Mouse (Mus musculus) heart, embryonic 11.5 days (tissue): ENCODE results near the gene Slc5a5. TPM values are rescaled to one million over a fixed set of nuclear protein-coding genes. Genes with fewer than 3 reads are reported as not detected.
A peak's percentile ranks its signal among the peaks of the same experiment; 100 is the strongest.

Source experiments
- ATAC-seq: fragments of 200-750 bp; cut with Nextera tagmentation; replicated peaks from 2 replicates; pipeline ENCODE4 v1.8.0; 2017; ENCODE audit warnings: moderate library complexity; ENCODE audit not compliant: insufficient number of reproducible peaks, low FRiP score, low TSS enrichment
- H3K27ac ChIP-seq: fragments of 300-500 bp; sonication (generic); 2 replicates; pipeline ENCODE4 v1.5.1; 2014; ENCODE audit warnings: mild to moderate bottlenecking, low read depth, low read length
- H3K27me3 ChIP-seq: fragments of 300-500 bp; sonication (generic); 2 replicates; pipeline ENCODE4 v1.6.1; 2014; ENCODE audit warnings: mild to moderate bottlenecking, low read length, mixed read lengths; ENCODE audit not compliant: control insufficient read depth, insufficient read depth
- H3K36me3 ChIP-seq: fragments of 300-500 bp; sonication (generic); 2 replicates; pipeline ENCODE4 v1.6.1; 2014; ENCODE audit warnings: mild to moderate bottlenecking, low read length, moderate library complexity, mixed read lengths; ENCODE audit not compliant: control insufficient read depth, insufficient read depth
- H3K4me1 ChIP-seq: fragments of 300-500 bp; sonication (generic); 2 replicates; pipeline ENCODE4 v1.6.1; 2014; ENCODE audit warnings: low read length; ENCODE audit not compliant: control insufficient read depth, insufficient read depth
- H3K4me2 ChIP-seq: fragments of 300-500 bp; sonication (generic); 2 replicates; pipeline ENCODE4 v1.6.1; 2014; ENCODE audit warnings: mild to moderate bottlenecking, moderate library complexity
- H3K4me3 ChIP-seq: fragments of 300-500 bp; sonication (generic); 2 replicates; pipeline ENCODE4 v1.5.1; 2014; ENCODE audit warnings: low read depth, low read length
- H3K9ac ChIP-seq: fragments of 300-500 bp; sonication (generic); 2 replicates; pipeline ENCODE4 v1.6.1; 2014; ENCODE audit warnings: mild to moderate bottlenecking, low read depth, low read length, moderate library complexity
- H3K9me3 ChIP-seq: fragments of 300-500 bp; sonication (generic); replicated peaks from 2 replicates; pipeline ENCODE4 v1.6.1; 2016; ENCODE audit warnings: low read length; ENCODE audit not compliant: control insufficient read depth
- WGBS: fragments of 180-500 bp; shearing (Covaris S2); extraction: QIAGEN DNeasy Blood & Tissue Kit; methylation state at CpG from one replicate; pipeline ENCODE4 v1.1.7; 2014; ENCODE audit not compliant: insufficient replicate concordance; 5-methylcytosine and 5-hydroxymethylcytosine counted together
- polyA plus RNA-seq: library from polyadenylated mRNA; unstranded; fragments of >200 nt; fragmentation: Nextera tagmentation; extraction: Ambion mirVana; gene quantifications from 2 replicates; pipeline ENCODE4 v1.2.1, GENCODE M21; 2014

The Slc5a5 gene
- polyA plus RNA-seq, 1 experiment from 2014 or later = 0.06 TPM

DNA sequence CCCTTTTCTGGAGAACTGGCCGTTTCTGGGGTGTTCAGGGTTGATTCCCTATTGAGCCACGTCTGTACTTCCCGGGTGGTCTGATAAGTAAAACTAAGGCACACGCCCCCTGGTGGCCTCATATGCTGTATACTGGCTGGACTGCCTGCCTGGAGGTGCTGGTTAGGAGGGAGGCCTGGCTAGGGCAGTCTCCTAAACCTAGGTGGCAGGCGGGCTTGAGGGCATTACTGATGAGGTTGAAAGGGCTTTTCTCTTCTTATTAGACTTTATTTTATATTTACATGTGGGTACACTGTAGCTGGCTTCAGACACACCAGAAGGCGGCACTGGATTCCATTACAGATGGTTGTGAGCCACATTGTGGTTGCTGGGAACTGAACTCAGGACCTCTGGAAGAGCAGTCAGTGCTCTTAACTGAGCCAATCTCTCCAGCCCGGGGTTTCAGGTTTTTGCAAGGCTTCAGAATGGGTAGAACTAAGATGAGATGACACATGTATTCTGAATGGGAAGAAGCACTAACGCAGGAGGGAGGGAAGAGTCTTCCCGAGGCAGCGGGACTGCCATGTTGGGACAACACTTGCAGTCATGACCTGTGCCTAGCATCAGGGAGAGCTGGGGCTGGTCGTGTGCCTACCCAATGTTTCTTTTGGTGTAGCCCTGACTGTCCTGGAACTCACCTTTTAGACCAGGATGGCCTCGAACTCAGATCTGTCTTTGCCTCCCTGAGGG is 1.3 kb upstream of the Slc5a5 start:
- H3K4me2 ChIP-seq = no peak overlapping the region

DNA sequence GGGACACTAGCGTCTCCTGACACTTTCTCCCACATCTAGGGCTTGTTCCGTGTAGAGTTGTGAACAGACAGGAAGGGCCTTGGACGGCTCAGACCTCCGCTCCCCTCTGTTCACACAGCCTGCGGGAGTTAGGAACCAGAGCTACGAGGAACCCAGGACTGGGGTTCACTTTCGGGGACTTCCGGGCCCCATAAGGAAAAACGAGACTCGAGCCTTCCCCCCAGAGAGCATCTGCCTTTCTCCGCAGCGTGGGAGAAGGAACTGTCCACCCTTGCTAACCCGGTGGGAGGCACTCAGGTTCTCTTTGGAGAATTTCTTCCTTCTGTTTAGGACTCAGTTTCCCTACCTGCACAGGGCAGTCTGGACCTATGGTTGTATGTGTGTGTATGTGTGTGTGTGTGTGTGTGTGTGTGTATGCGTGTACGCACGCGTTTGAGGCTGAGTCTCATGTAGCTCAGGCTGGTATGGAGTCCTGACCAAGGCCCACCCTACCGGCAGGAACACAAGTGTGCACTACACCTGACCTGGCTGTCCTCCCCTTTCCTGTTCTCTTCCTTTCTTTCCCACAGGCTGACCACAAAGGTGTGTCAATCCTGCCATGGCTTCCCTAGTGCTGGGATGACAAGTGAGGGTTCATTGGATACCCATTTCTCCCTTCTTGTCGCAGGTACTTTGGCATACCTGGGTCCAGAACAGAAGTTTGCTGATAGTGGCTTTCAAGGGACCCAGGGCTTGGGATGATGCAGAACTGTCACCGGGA is 519 bp upstream of the Slc5a5 start:
- H3K27me3 ChIP-seq = peaks cover 55% of the 10 kb centered on the region
- 23% methylated on average over 20 of the region's 20 CpGs for WGBS

More for the DNA sequence above, 1.3 kb upstream of the Slc5a5 start:
- no peak overlapping the region for H3K4me3 ChIP-seq
- ATAC-seq = no peak
- no peak overlapping the region for H3K9ac ChIP-seq
- H3K9me3 ChIP-seq = no peaks in the 10 kb centered on the region
- peaks cover 17% of the 10 kb centered on the region for H3K4me1 ChIP-seq
- H3K27ac ChIP-seq = no peak overlapping the region
- peaks cover 18% of the 10 kb centered on the region for H3K36me3 ChIP-seq
- H3K27me3 ChIP-seq = peaks cover 51% of the 10 kb centered on the region
- WGBS = 29% methylated on average over 12 of the region's 12 CpGs

DNA sequence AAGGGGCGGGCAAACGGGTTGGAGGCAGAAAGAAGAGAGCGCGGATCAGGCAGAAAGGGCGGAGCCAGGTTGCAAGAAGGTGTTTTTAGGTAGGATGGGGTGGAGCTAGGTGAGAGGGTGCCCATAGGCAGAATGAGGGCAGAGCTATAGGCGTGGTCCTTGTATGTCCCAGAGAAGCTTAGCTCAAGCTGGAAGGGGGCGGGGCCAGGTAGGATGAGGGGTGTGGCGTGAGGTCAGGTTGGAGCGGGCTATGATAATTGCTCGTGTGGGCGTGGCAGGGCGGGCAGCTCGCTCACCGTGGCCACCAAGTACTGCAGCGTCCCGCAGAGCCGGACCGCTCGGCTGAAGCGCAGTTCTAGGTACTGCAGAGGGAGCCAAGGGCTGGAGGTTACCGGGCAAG is 1.2 kb downstream of the Slc5a5 start:
- Histone ChIP-seq H3K4me1 (peaks cover 16% of the 10 kb centered on the region), H3K27ac (no peak overlapping the region), H3K36me3 (peaks cover 18% of the 10 kb centered on the region), H3K4me2 (peak overlapping the region; percentile 52; the same call in 1 of the 2 replicates), H3K9me3 (no peaks in the 10 kb centered on the region), H3K27me3 (peaks cover 59% of the 10 kb centered on the region), H3K4me3 (no peak overlapping the region), H3K9ac (no peak overlapping the region)
- ATAC-seq = no peak
- 7% methylated on average over 21 of the region's 21 CpGs for WGBS

More for the DNA sequence above, 519 bp upstream of the Slc5a5 start:
- no peak for ATAC-seq
- H3K9ac ChIP-seq = no peak overlapping the region
- peak overlapping the region; percentile 52 for H3K4me2 ChIP-seq
- peaks cover 17% of the 10 kb centered on the region for H3K4me1 ChIP-seq
- no peak overlapping the region for H3K27ac ChIP-seq
- peaks cover 18% of the 10 kb centered on the region for H3K36me3 ChIP-seq
- no peaks in the 10 kb centered on the region for H3K9me3 ChIP-seq
- peak overlapping the region; percentile 31 for H3K4me3 ChIP-seq

DNA sequence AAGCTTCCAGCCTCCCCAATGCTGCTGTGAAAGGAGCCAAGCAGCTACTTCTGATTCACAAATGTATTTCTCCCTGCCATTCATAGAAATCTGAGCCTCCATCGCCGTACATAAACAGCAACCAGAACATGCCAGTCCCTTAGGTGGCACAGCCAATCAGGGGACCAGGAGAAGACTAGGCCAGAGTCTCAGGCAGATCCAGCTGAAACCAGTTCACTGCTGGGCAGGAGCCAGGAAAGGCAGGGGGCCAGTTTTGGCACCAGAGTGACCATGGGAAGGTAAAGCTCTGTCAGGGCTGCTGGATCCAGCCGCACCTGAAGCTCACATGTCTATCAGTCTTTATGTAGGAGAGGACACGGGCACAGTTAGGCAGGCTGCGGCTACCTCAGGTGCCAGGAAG is 1.9 kb downstream of the Slc5a5 start:
- no peak for ATAC-seq
- H3K27me3 ChIP-seq = peaks cover 60% of the 10 kb centered on the region
- WGBS = 93% methylated on average over 5 of the region's 5 CpGs

DNA sequence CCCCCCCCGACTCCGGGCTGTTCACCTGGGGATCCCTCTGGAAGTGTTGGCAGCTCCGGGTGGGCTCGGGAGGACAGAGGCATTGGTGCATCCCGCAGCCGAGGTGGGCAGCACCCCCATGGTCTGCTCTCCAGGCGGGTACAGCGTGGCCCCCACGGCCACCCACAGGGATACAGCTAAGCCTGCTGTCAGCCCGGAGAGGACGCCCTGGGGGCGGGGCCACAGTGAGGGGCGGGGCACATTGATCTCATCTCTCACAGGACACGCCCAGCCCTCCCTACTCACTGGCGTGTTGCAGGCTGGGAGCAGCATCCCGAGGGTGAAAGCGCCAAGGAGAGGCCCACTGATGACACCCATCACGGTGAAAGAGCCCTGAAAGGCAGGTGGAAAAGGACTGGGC is 4.9 kb downstream of the Slc5a5 start:
- no peak overlapping the region for H3K4me2 ChIP-seq
- ATAC-seq = peak; percentile 23; the same call in 1 of the 2 replicates
- 6% methylated on average over 13 of the region's 18 CpGs for WGBS

More for the DNA sequence above, 1.9 kb downstream of the Slc5a5 start:
- H3K9ac ChIP-seq = no peak overlapping the region
- no peak overlapping the region for H3K27ac ChIP-seq
- H3K9me3 ChIP-seq = no peaks in the 10 kb centered on the region
- peaks cover 18% of the 10 kb centered on the region for H3K36me3 ChIP-seq
- peaks cover 12% of the 10 kb centered on the region; the same call in 1 of the 2 replicates for H3K4me1 ChIP-seq
- no peak overlapping the region for H3K4me3 ChIP-seq
- no peak overlapping the region for H3K4me2 ChIP-seq

DNA sequence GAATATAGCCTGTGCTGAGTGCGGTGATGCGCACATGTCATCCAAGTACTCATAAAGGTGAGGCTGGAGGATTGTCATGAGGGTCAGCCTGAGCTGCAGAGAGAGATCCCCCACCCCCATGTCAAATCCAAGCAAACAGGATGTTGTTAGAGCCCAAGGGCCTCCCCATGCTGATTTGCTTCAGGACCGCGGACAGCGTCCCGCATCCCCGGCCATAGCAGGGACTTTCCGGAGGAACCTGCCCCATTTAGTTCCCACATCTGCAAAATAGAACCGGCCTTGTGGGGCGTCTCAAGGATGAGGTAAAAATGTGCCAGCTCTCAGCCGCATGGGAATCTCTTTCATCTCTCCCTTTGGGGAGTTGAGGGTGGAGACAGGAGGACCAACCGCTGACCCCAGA is 6.9 kb downstream of the Slc5a5 start:
- Histone ChIP-seq H3K9me3 (no peaks in the 10 kb centered on the region), H3K9ac (no peak overlapping the region), H3K36me3 (no peaks in the 10 kb centered on the region), H3K4me3 (no peak overlapping the region), H3K4me2 (no peak overlapping the region), H3K4me1 (peaks cover 3% of the 10 kb centered on the region; the same call in 1 of the 2 replicates), H3K27me3 (peaks cover 20% of the 10 kb centered on the region), H3K27ac (no peak overlapping the region)
- no peak for ATAC-seq
- WGBS = 12% methylated on average over 12 of the region's 12 CpGs

More for the DNA sequence above, 4.9 kb downstream of the Slc5a5 start:
- no peak overlapping the region for H3K27ac ChIP-seq
- no peaks in the 10 kb centered on the region for H3K9me3 ChIP-seq
- no peak overlapping the region for H3K9ac ChIP-seq
- peaks cover 41% of the 10 kb centered on the region for H3K27me3 ChIP-seq
- H3K4me1 ChIP-seq = peaks cover 6% of the 10 kb centered on the region; the same call in 1 of the 2 replicates
- no peak overlapping the region for H3K4me3 ChIP-seq
- no peaks in the 10 kb centered on the region for H3K36me3 ChIP-seq

DNA sequence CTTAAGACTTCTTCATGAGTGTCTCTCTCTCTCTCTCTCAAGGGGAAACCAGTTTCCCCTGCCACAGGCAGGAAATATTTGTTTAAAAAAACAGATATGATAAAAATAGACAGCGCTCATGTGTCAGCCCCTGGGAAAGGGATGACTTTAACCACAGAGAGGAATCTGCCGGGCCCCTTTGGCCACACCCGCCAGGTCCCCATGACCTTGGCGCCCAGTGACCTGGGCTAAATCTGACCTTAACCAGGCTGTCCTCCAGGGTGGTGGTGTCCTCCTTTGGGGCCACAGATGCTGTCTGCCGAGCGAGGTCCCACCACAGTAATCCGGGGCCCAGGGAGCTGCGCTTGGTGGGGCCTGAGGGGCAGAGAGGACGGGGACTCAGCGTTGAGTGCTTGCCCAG is 7.9 kb downstream of the Slc5a5 start:
- Histone ChIP-seq H3K9ac (no peak overlapping the region), H3K27me3 (0 out of 2 replicates have a peak, but pooled peaks cover 13% of the 10 kb centered on the region), H3K4me3 (no peak overlapping the region), H3K36me3 (no peaks in the 10 kb centered on the region), H3K27ac (no peak overlapping the region), H3K4me1 (peaks cover 6% of the 10 kb centered on the region; the same call in 1 of the 2 replicates), H3K9me3 (no peaks in the 10 kb centered on the region), H3K4me2 (no peak overlapping the region)
- ATAC-seq = no peak
- 71% methylated on average over 10 of the region's 10 CpGs for WGBS

DNA sequence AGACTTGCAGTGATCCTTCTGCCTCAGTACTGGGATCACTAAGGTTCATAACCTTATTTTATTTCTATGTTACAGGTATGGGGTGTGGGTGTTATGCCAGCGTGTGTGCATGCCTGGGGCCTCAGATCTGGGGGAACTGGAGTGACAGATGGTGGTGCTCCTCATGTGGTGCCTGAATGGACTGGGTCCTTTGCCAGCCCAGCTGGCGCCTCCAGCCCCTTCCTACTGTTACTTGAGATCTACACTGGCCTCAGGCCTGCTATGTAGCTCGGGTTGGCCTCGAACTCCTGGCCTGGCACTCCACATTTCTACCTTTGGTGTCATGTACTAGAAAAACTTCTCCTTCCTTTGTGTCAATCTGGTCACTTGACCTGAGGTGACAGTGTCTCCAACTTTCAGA is 8.4 kb downstream of the Slc5a5 start:
- ATAC-seq = no peak
- Histone ChIP-seq H3K9ac (no peak overlapping the region), H3K9me3 (no peaks in the 10 kb centered on the region), H3K27ac (no peak overlapping the region), H3K4me1 (peaks cover 6% of the 10 kb centered on the region; the same call in 1 of the 2 replicates), H3K27me3 (0 out of 2 replicates have a peak, but pooled peaks cover 10% of the 10 kb centered on the region), H3K36me3 (no peaks in the 10 kb centered on the region), H3K4me3 (no peak overlapping the region), H3K4me2 (no peak overlapping the region)
- WGBS = 84% methylated on average over 4 of the region's 4 CpGs
